ENCODE assay signal across 8 mouse cellular contexts in genomic region chr8:71629096-71629697, GRCm38 (mm10). TPM values are rescaled to one million over a fixed set of nuclear protein-coding genes. Genes with fewer than 3 reads are reported as not detected.
DNase-seq lines count a peak whose midpoint lies in the region; ATAC-seq lines count a peak whose summit lies in the region.

No protein-coding gene starts in this region.

- H3K9me3 ChIP-seq in intestine, embryonic 15.5 days: no peaks in the 10 kb centered on the region
- peaks cover 19% of the 10 kb centered on the region for H3K9me3 ChIP-seq in midbrain, embryonic 10.5 days (replicated peaks)

- H3K4me3 ChIP-seq in intestine, embryonic 15.5 days (replicated peaks): peak overlapping the region; percentile 56
- H3K4me3 ChIP-seq in midbrain, embryonic 10.5 days: peak overlapping the region; percentile 66

- peaks cover 41% of the 10 kb centered on the region for H3K4me1 ChIP-seq in intestine, embryonic 15.5 days (replicated peaks)
- peaks cover 43% of the 10 kb centered on the region for H3K4me1 ChIP-seq in midbrain, embryonic 10.5 days

- peak; percentile 87 for ATAC-seq in intestine, embryonic 15.5 days

- H3K9ac ChIP-seq in intestine, embryonic 15.5 days: peak overlapping the region; percentile 60

- intact Hi-C loops in left cerebral cortex, postnatal 25 days (cut with DNase I): no loop called here

- H3K27me3 ChIP-seq in intestine, embryonic 15.5 days (replicated peaks): peaks cover 8% of the 10 kb centered on the region
- H3K27me3 ChIP-seq in midbrain, embryonic 10.5 days (ENCODE audit: low read depth, poor library complexity, severe bottlenecking): peaks cover 53% of the 10 kb centered on the region

- peak overlapping the region; percentile 56 for H3K27ac ChIP-seq in intestine, embryonic 15.5 days
- peak overlapping the region; percentile 83 for H3K27ac ChIP-seq in midbrain, embryonic 10.5 days (replicated peaks)

- peak overlapping the region; percentile 93 for H3K4me2 ChIP-seq in intestine, embryonic 15.5 days (replicated peaks)

- peaks cover 12% of the 10 kb centered on the region; the same call in 1 of the 2 replicates for H3K36me3 ChIP-seq in intestine, embryonic 15.5 days
- H3K36me3 ChIP-seq in midbrain, embryonic 10.5 days: peaks cover 21% of the 10 kb centered on the region

- under 1% methylated on average over 55 of the region's 55 CpGs for WGBS in intestine, embryonic 15.5 days
- under 1% methylated on average over 55 of the region's 55 CpGs for WGBS in midbrain, embryonic 10.5 days

- peak; percentile 98 to 99 for DNase-seq in adrenal gland, adult 18-20 months (ENCODE audit: low spot score in 2 of 2)
- peak; percentile 96 for DNase-seq in embryo, embryonic 11 days
- peak; percentile 91 for DNase-seq in gastrocnemius, postnatal 25 days
- peak; percentile 89 to 91 for DNase-seq in left cerebral cortex, postnatal 25 days (ENCODE audit: low spot score in 2 of 2)
- peak; percentile 95 for DNase-seq in midbrain, embryonic 10.5 days (ENCODE audit: low spot score)
- peak; percentile 91 for DNase-seq in right cerebral cortex, postnatal 4 days
- no peak for DNase-seq in MN1 (ENCODE audit: low spot score)

RNA-seq across cellular contexts. Expression of gene Colgalt1, which starts 18.4 kb away (rescaled TPM):
- total RNA-seq in adrenal gland, adult 18-20 months (2021): 10 to 100 TPM; 48.4 to 61.1 TPM
- 10 to 100 TPM; 35.3 to 36.0 TPM for total RNA-seq in gastrocnemius, postnatal 25 days (2021)
- 70.8 and 73.5 TPM in 2 replicates for polyA plus RNA-seq in intestine, embryonic 15.5 days (2015; fragmentation: Nextera tagmentation; extraction: Ambion mirVana)
- total RNA-seq in left cerebral cortex, postnatal 25 days (2021): 10 to 100 TPM; 49.3 to 51.5 TPM
- 51.2 and 52.8 TPM in 2 replicates for polyA plus RNA-seq in midbrain, embryonic 10.5 days (2016; fragmentation: Nextera tagmentation; extraction: Ambion mirVana)

RNA-seq across cellular contexts. Expression of gene Fam129c, which starts 31.7 kb away (rescaled TPM):
- total RNA-seq in adrenal gland, adult 18-20 months (2021): 1 to 10 TPM; 2.9 to 3.5 TPM
- under 1 TPM; 0.29 to 0.38 TPM for total RNA-seq in gastrocnemius, postnatal 25 days (2021)
- polyA plus RNA-seq in intestine, embryonic 15.5 days (2015; fragmentation: Nextera tagmentation; extraction: Ambion mirVana): 2.9 and 3.6 TPM in 2 replicates
- 1 to 10 TPM; 3.6 to 4.2 TPM for total RNA-seq in left cerebral cortex, postnatal 25 days (2021)
- polyA plus RNA-seq in midbrain, embryonic 10.5 days (2016; fragmentation: Nextera tagmentation; extraction: Ambion mirVana): 4.5 and 5.4 TPM in 2 replicates

RNA-seq across cellular contexts. Expression of gene Pgls, which starts 37.2 kb away (rescaled TPM):
- total RNA-seq in adrenal gland, adult 18-20 months (2021): 100 to 1,000 TPM; 122 to 137 TPM
- total RNA-seq in gastrocnemius, postnatal 25 days (2021): 10 to 100 TPM; 26.3 to 26.9 TPM
- polyA plus RNA-seq in intestine, embryonic 15.5 days (2015; fragmentation: Nextera tagmentation; extraction: Ambion mirVana): 241 and 243 TPM in 2 replicates
- 10 to 100 TPM; 35.1 to 38.7 TPM for total RNA-seq in left cerebral cortex, postnatal 25 days (2021)
- 248 and 261 TPM in 2 replicates for polyA plus RNA-seq in midbrain, embryonic 10.5 days (2016; fragmentation: Nextera tagmentation; extraction: Ambion mirVana)

RNA-seq across cellular contexts. Expression of gene Unc13a, which starts 42.4 kb away (rescaled TPM):
- 1 to 10 TPM; 5.9 to 7.9 TPM for total RNA-seq in adrenal gland, adult 18-20 months (2021)
- total RNA-seq in gastrocnemius, postnatal 25 days (2021): under 1 TPM in 1 of 2 experiments, not detected in 1; 0.29 TPM
- polyA plus RNA-seq in intestine, embryonic 15.5 days (2015; fragmentation: Nextera tagmentation; extraction: Ambion mirVana): 1.3 and 1.5 TPM in 2 replicates
- 100 to 1,000 TPM; 318 to 327 TPM for total RNA-seq in left cerebral cortex, postnatal 25 days (2021)
- 4.6 and 8.1 TPM in 2 replicates for polyA plus RNA-seq in midbrain, embryonic 10.5 days (2016; fragmentation: Nextera tagmentation; extraction: Ambion mirVana)

RNA-seq across cellular contexts. Expression of gene Jak3, which starts 46.9 kb away (rescaled TPM):
- total RNA-seq in adrenal gland, adult 18-20 months (2021): 10 to 100 TPM; 11.6 to 17.3 TPM
- 1 to 10 TPM; 1.9 to 3.0 TPM for total RNA-seq in gastrocnemius, postnatal 25 days (2021)
- polyA plus RNA-seq in intestine, embryonic 15.5 days (2015; fragmentation: Nextera tagmentation; extraction: Ambion mirVana): 9.0 and 9.2 TPM in 2 replicates
- 1 to 10 TPM; 3.9 to 4.8 TPM for total RNA-seq in left cerebral cortex, postnatal 25 days (2021)
- 2.8 and 3.7 TPM in 2 replicates for polyA plus RNA-seq in midbrain, embryonic 10.5 days (2016; fragmentation: Nextera tagmentation; extraction: Ambion mirVana)
